Mouse (Mus musculus) forebrain, embryonic 14.5 days (tissue): ENCODE data around the gene Ramp1. TPM values are rescaled to one million over a fixed set of nuclear protein-coding genes. Genes with fewer than 3 reads are reported as not detected.

Source experiments
- ATAC-seq: fragments of 200-750 bp; cut with Nextera tagmentation; 2 replicates; pipeline ENCODE4 v1.8.0; 2017; ENCODE audit warnings: mild to moderate bottlenecking, moderate library complexity
- DNase-seq: peaks from one replicate; pipeline ENCODE4 v3.0.0-alpha.2; 2015; ENCODE audit warnings: low spot score
- H3K27ac ChIP-seq: fragments of 300-500 bp; sonication (generic); 2 replicates; pipeline ENCODE4 v1.5.1; 2014; ENCODE audit warnings: low read depth, mild to moderate bottlenecking, control low read depth, low read length, moderate library complexity
- H3K27me3 ChIP-seq: fragments of 300-500 bp; sonication (generic); replicated peaks from 2 replicates; pipeline ENCODE4 v1.6.1; 2014; ENCODE audit warnings: low read length, control low read depth, mixed read lengths; ENCODE audit not compliant: control insufficient read depth, insufficient read depth
- H3K36me3 ChIP-seq: fragments of 300-500 bp; sonication (generic); 2 replicates; pipeline ENCODE4 v1.6.1; 2014; ENCODE audit warnings: low read length, control low read depth; ENCODE audit not compliant: control insufficient read depth, insufficient read depth
- H3K4me1 ChIP-seq: fragments of 300-500 bp; sonication (generic); 2 replicates; pipeline ENCODE4 v1.6.1; 2014; ENCODE audit warnings: antibody characterized with exemption, low read length, control low read depth; ENCODE audit not compliant: control insufficient read depth, insufficient read depth
- H3K4me2 ChIP-seq: fragments of 300-500 bp; sonication (generic); 2 replicates; pipeline ENCODE4 v1.6.1; 2014; ENCODE audit warnings: mild to moderate bottlenecking, control low read depth, low read length
- H3K4me3 ChIP-seq: fragments of 300-500 bp; sonication (generic); 2 replicates; pipeline ENCODE4 v1.5.1; 2014; ENCODE audit warnings: low read depth, low read length, control low read depth
- H3K9ac ChIP-seq: fragments of 300-500 bp; sonication (generic); 2 replicates; pipeline ENCODE4 v1.6.1; 2014; ENCODE audit warnings: mild to moderate bottlenecking, low read length, control low read depth, moderate library complexity
- H3K9me3 ChIP-seq: fragments of 300-500 bp; sonication (generic); replicated peaks from 2 replicates; pipeline ENCODE4 v1.6.1; 2016; ENCODE audit warnings: low read length, control low read depth, mixed read lengths; ENCODE audit not compliant: control insufficient read depth
- WGBS: fragments of 180-500 bp; shearing (Covaris S2); extraction: QIAGEN DNeasy Blood & Tissue Kit; methylation state at CpG from one replicate; pipeline ENCODE4 v1.1.7; 2014; 5-methylcytosine and 5-hydroxymethylcytosine counted together
- polyA plus RNA-seq: library from polyadenylated mRNA; unstranded; fragments of >200 nt; fragmentation: Nextera tagmentation; extraction: Ambion mirVana; gene quantifications from 2 replicates; pipeline ENCODE4 v1.2.1, GENCODE M21; 2014

Ramp1 gene
- polyA plus RNA-seq, 1 experiment from 2014 or later, result 3.0 TPM

- ATAC-seq, result no peak
Observed at GRCm38 (mm10) chr1:91188851-91189460, 9.3 kb downstream of the Ramp1 start.

DNA sequence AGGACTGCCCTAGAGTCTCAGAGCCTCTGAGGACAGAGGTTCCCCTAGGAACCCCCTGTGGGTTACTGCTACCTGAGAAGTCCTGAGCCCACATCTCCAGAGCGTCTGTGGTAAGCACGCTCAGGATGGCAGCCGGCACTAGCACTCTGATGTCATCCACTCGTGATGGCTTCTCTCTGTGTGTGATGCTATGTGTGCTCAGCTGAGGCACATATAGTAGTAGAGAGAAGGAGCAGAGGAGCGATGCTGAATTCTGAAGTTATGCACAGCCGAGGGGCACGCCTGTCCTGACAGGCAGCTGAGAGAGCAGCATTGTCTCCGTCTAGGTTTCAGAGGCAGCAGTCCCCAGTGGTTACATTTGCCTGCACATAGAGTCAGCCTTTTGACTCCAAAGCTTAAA is 12.6 kb downstream of the Ramp1 start:
- Histone ChIP-seq H3K4me3 (no peak overlapping the region), H3K27ac (no peak overlapping the region), H3K4me2 (no peak overlapping the region), H3K4me1 (no peaks in the 10 kb centered on the region), H3K36me3 (no peaks in the 10 kb centered on the region), H3K9me3 (no peaks in the 10 kb centered on the region), H3K9ac (no peak overlapping the region), H3K27me3 (no peaks in the 10 kb centered on the region)
- ATAC-seq (no peak), DNase-seq (no peak)
- WGBS, result 83% methylated on average over 8 of the region's 8 CpGs

More at GRCm38 (mm10) chr1:91188851-91189460, 9.3 kb downstream of the Ramp1 start:
- DNase-seq, result no peak
- no peak overlapping the region for H3K9ac ChIP-seq
- H3K36me3 ChIP-seq, result no peaks in the 10 kb centered on the region
- H3K4me1 ChIP-seq, result no peaks in the 10 kb centered on the region
- no peak overlapping the region for H3K27ac ChIP-seq
- no peaks in the 10 kb centered on the region for H3K27me3 ChIP-seq
- 92% methylated on average over 10 of the region's 10 CpGs for WGBS
- H3K4me2 ChIP-seq, result no peak overlapping the region
- no peak overlapping the region for H3K4me3 ChIP-seq
- no peaks in the 10 kb centered on the region for H3K9me3 ChIP-seq

GRCm38 (mm10) chr1:91193242-91193641 is 13.6 kb downstream of the Ramp1 start:
- Histone ChIP-seq H3K4me2 (no peak overlapping the region), H3K9me3 (no peaks in the 10 kb centered on the region), H3K27me3 (no peaks in the 10 kb centered on the region), H3K9ac (no peak overlapping the region), H3K36me3 (no peaks in the 10 kb centered on the region), H3K4me3 (no peak overlapping the region), H3K4me1 (no peaks in the 10 kb centered on the region), H3K27ac (no peak overlapping the region)
- DNase-seq (no peak), ATAC-seq (no peak)
- 86% methylated on average over 4 of the region's 4 CpGs for WGBS

DNA sequence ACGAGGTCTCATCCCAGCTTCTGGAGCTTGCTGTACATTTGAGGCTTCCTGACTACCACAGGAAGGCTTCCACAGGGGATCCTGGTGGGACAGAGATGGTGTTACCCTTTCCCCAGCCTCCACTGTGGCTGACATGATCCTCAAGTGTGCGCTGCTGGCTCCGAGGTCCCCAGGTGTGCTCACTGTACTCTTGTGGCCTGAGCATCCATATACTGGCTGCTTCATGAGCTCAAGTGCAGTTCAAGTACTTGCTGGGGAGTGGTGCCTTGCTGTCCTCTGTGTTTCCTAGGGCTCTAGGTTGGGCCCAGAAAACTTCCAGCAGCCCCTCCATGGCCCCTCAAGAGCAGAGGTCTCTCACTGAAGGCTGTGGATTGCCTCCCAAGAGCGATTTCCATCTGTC is 14.1 kb downstream of the Ramp1 start:
- WGBS, result 84% methylated on average over 4 of the region's 4 CpGs
- H3K4me1 ChIP-seq, result no peaks in the 10 kb centered on the region
- no peaks in the 10 kb centered on the region for H3K27me3 ChIP-seq
- ATAC-seq (no peak), DNase-seq (no peak)
- H3K4me3 ChIP-seq, result no peak overlapping the region
- H3K9me3 ChIP-seq, result no peaks in the 10 kb centered on the region
- H3K9ac ChIP-seq, result no peak overlapping the region
- no peak overlapping the region for H3K27ac ChIP-seq
- H3K36me3 ChIP-seq, result no peaks in the 10 kb centered on the region
- H3K4me2 ChIP-seq, result no peak overlapping the region

- no peak overlapping the region for H3K27ac ChIP-seq
- WGBS, result 77% methylated on average over 10 of the region's 10 CpGs
Observed at GRCm38 (mm10) chr1:91199793-91200192, 20.2 kb downstream of the Ramp1 start.

DNA sequence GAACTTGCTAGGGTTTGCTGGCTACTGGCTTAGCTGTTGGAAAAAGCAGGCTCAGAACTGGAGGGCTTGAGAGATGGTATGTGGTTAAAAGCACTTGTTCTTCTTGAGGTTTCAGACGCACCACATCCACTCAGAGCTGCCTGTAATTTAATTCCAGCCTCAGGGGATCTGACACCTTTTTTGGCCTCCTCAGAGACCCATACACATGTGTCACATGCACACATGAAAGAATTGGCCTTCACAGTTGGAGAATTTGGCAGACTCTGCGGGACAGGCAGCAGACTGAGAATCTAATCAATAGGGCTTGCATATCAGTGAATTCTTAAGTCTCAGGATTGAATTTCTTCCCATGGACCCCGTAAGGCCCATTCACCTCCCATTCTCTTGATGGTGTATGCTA is 21.5 kb downstream of the Ramp1 start:
- Histone ChIP-seq H3K27me3 (no peaks in the 10 kb centered on the region), H3K4me2 (no peak overlapping the region)
- WGBS, result 18% methylated on average over 3 of the region's 3 CpGs

More at GRCm38 (mm10) chr1:91199793-91200192, 20.2 kb downstream of the Ramp1 start:
- Histone ChIP-seq H3K36me3 (no peaks in the 10 kb centered on the region), H3K4me1 (peaks cover 3% of the 10 kb centered on the region; the same call in 1 of the 2 replicates), H3K9ac (no peak overlapping the region), H3K9me3 (no peaks in the 10 kb centered on the region), H3K4me2 (no peak overlapping the region), H3K4me3 (no peak overlapping the region), H3K27me3 (no peaks in the 10 kb centered on the region)
- DNase-seq (peak; percentile 31), ATAC-seq (no peak)

GRCm38 (mm10) chr1:91204221-91204765 is 24.7 kb downstream of the Ramp1 start:
- Histone ChIP-seq H3K4me3 (no peak overlapping the region), H3K27me3 (no peaks in the 10 kb centered on the region), H3K9me3 (no peaks in the 10 kb centered on the region), H3K9ac (no peak overlapping the region), H3K36me3 (no peaks in the 10 kb centered on the region), H3K27ac (no peak overlapping the region), H3K4me2 (no peak overlapping the region), H3K4me1 (peaks cover 9% of the 10 kb centered on the region; the same call in 1 of the 2 replicates)
- 83% methylated on average over 5 of the region's 5 CpGs for WGBS
- ATAC-seq, result no peak
- DNase-seq, result no peak

More for the DNA sequence above, 21.5 kb downstream of the Ramp1 start:
- DNase-seq (peak; percentile 59), ATAC-seq (no peak)
- Histone ChIP-seq H3K36me3 (no peaks in the 10 kb centered on the region), H3K4me1 (peaks cover 3% of the 10 kb centered on the region; the same call in 1 of the 2 replicates), H3K9ac (no peak overlapping the region), H3K4me3 (no peak overlapping the region), H3K9me3 (no peaks in the 10 kb centered on the region), H3K27ac (no peak overlapping the region)

- no peaks in the 10 kb centered on the region for H3K27me3 ChIP-seq
- H3K4me2 ChIP-seq, result no peak overlapping the region
- ATAC-seq, result no peak
- no peak overlapping the region for H3K27ac ChIP-seq
- H3K9me3 ChIP-seq, result no peaks in the 10 kb centered on the region
- H3K4me1 ChIP-seq, result peaks cover 16% of the 10 kb centered on the region
- 73% methylated on average over 6 of the region's 6 CpGs for WGBS
- no peak overlapping the region for H3K9ac ChIP-seq
- H3K4me3 ChIP-seq, result no peak overlapping the region
- DNase-seq, result no peak
- H3K36me3 ChIP-seq, result no peaks in the 10 kb centered on the region
Observed at GRCm38 (mm10) chr1:91205651-91206050, 26.0 kb downstream of the Ramp1 start.

GRCm38 (mm10) chr1:91206336-91206735 is 26.7 kb downstream of the Ramp1 start:
- Histone ChIP-seq H3K4me1 (peaks cover 13% of the 10 kb centered on the region), H3K9me3 (no peaks in the 10 kb centered on the region), H3K4me2 (no peak overlapping the region), H3K4me3 (no peak overlapping the region), H3K27ac (no peak overlapping the region), H3K27me3 (no peaks in the 10 kb centered on the region), H3K36me3 (no peaks in the 10 kb centered on the region), H3K9ac (no peak overlapping the region)
- ATAC-seq (no peak), DNase-seq (no peak)
- 76% methylated on average over 8 of the region's 8 CpGs for WGBS
